Mouse (Mus musculus): ENCODE results near the gene Tmem200a.
"Not testable (repeated sequence)": the region's sequence is repeated elsewhere in the genome, so short reads cannot be mapped to it uniquely, and the experiment has no call there.

Gene Tmem200a

DNA sequence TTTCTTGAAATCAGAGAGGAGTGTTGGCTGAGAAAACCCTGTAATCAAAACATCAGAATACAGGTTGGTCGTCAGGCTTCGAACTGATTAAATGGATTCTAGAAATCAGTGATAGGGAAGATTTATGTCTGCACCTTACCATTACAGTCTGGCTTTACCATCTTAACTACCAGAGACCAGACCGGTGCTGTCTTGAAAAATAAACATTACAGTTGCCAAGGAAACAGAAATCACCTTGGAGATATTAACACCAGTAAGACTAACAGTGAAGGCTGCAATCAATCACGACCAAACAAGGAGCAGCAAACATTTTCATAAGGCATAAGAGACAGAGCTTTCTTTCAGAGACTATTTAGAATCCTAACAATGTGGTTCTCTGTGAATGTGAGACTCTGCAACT lies 116.0 kb downstream of the Tmem200a start:
- DNase-seq (ENCODE audit: low spot score) = no peak

DNA sequence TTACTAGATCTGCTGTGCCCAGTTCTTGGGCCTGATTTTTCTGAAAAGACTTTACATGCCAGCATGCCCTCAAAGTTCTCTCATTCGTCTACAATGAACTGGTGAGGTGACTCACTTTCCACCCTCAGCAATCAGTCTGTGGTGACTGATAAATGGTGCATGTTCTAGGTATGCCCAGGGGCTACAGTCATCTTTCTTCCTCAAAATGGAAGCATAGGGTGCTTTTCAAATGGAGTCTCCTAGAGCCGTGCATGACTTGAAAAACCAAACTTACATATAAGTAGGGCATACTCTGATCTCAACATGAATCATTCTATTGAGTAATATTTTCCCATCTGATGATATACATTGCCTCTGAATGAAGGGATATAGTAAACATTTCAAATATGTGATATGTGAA lies 117.8 kb downstream of the Tmem200a start:
- DNase-seq (ENCODE audit: low spot score) = no peak

DNA sequence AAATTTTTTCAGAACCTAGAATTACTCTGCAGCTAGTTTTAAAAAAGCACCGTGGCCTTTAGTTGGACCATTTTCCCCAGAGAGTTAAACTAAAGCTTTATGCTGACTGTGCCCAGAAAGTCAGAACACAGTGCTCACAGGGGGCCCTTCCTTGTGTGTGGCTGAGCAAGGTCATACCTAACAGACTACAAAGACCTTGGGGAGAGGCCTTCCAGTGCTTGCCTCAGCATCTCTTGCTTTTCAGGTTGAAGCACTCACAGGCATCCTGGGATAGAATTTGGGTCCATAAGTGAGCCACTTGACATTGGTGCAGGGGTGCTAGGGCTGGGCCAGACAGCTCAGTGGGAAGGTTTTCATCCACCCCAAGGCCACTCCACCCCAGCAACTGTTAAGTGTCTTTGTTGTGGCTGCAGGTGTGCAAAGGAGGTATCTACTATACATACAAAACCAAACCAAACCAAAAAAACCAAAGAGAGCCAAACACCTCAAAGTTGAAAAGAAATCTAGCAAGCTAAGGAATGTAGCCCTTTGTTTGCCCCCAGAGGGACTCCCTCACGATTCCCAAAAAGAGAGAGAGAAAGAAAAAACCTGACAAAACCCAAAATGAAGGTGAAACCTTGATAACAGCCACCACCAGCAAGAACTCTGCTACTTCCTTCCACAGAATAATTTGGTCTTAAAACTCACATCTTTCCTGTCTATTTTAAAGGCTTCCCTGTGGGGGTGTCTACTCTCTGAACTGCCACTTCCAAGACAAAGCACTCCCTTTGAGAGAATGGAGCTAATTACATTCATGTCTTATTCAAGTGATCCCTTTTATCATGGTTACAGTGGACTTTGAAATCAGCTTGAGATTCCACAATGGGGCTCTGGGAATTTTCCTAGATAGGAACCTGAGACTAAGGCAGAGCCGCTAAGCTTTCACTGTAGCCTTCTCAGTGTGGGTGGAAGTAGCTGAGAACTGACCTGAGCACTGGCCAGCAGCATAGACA lies 119.8 kb downstream of the Tmem200a start:
- DNase-seq (ENCODE audit: low spot score) = no peak

DNA sequence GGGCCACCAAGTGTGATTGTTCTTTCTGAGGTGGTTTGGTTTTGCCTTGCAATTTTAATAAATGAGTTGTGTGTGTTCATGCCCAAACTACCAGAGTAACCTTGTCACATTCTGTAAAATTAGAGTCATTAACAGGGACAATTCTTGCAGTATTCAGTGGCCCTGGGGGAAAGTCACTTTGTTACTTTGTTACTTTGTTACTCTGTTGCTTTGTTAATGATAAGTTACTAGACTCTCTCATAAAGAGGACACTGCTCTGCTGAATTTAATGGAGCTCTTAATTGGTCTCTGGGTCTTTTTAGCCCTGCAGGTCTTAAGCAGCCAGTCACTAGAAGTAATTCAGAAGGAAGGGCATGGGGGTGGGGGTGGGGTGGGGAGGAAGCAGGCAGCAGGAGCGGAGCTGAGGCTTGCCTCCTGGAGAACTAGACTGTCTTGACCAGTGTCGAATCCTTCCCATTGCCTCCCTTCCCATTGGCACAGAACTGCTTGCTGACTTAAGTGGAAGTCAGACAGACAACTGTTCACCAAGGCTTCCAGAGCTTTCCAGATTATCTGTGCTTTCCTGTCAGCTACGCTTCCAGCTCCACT lies 124.1 kb downstream of the Tmem200a start:
- DNase-seq (ENCODE audit: low spot score) = no peak

DNA sequence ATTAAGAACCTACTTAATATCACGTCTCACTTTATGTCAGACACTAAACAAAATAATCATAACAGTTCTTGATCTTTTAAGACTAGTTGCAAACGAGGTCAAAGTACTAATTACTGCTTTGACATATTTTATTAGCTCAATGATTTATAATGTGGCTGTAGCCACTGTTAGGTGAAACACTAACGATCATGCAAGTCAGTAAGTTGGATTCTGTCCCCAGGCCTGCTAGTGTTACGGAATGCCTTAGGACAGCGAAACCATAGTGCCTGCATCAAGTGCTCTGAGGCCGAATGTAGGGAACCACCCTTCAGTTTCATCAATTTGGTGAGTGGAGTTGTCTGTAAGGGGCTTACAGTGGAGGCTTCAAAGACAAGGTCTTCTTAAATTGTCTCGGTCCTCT lies 126.0 kb downstream of the Tmem200a start:
- no peak for DNase-seq (ENCODE audit: low spot score)

- no peak for DNase-seq (ENCODE audit: low spot score)
These were observed 126.7 kb downstream of the Tmem200a start for GRCm38 (mm10) chr10:25952150-25952549.

DNA sequence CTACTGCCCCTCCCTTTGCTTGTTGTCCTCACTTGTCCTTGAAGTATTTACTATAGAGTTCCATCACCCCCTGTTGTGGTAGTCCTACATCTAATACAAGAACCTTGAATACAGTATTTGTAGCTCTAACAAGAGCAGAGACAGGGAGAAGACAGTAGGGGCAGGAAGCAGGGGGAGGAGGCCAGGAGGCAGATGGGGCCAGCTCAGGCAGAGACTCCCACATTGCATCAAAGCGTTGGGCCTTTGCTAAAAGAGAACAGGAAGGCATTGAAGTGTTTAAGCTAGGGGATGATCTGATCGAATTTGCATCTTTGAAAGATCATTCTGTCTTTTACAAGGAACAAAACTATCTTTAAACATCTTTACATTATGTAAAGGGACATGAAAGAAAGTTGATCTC lies 133.0 kb downstream of the Tmem200a start:
- DNase-seq (ENCODE audit: low spot score) = no peak

DNA sequence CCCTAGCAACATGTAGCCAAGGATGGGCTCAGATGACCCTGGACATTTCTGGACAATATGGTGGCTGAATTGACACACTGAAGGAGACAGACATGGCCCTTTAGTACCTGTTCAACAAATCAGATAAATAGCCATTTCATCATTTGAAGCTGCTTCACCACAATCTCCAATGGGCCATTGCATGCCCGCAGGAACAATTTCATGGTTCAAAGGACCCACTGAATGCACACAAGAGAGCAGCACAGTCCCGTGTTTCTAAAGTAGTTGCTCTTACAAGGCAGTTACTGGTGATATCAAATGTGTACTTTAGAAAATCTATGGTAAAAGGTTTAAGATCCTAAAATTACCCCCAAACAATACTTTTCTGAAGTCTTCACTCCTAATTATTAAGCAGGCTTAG lies 134.2 kb downstream of the Tmem200a start:
- DNase-seq (ENCODE audit: low spot score) = no peak

GRCm38 (mm10) chr10:25931796-25932195 lies 147.1 kb downstream of the Tmem200a start:
- DNase-seq (ENCODE audit: low spot score) = no peak

GRCm38 (mm10) chr10:25929401-25930150 lies 149.3 kb downstream of the Tmem200a start:
- no peak for DNase-seq (ENCODE audit: low spot score)

DNA sequence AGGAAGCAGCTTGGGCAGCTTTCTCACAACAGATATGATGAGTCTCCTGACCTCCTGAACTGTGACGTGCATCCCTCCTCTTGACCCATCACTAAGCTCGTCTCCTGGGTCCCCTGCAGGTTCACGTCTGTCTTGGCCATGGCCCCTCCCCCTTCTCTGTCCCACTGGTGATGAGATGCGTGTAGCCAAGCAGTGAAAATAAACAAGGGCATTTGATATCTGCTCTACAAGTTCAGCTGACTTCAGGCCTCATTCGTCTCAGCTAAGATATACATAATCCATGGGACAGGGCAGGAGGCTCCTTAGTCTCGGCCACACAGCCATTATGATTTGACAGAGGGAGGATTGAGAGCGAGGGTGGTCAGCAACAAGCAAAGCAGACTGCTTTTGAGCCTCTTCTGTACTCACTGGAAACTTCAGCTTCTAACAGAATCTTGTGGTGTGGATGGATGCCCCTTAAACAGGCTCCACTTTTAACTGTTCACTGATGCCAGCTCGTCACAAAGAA lies 149.9 kb downstream of the Tmem200a start:
- no peak for DNase-seq (ENCODE audit: low spot score)

- DNase-seq (ENCODE audit: low spot score) = no peak
These were observed 150.4 kb downstream of the Tmem200a start for GRCm38 (mm10) chr10:25928448-25928786.

- no peak for DNase-seq (ENCODE audit: low spot score)
These were observed 151.1 kb downstream of the Tmem200a start for GRCm38 (mm10) chr10:25927553-25928447.

DNA sequence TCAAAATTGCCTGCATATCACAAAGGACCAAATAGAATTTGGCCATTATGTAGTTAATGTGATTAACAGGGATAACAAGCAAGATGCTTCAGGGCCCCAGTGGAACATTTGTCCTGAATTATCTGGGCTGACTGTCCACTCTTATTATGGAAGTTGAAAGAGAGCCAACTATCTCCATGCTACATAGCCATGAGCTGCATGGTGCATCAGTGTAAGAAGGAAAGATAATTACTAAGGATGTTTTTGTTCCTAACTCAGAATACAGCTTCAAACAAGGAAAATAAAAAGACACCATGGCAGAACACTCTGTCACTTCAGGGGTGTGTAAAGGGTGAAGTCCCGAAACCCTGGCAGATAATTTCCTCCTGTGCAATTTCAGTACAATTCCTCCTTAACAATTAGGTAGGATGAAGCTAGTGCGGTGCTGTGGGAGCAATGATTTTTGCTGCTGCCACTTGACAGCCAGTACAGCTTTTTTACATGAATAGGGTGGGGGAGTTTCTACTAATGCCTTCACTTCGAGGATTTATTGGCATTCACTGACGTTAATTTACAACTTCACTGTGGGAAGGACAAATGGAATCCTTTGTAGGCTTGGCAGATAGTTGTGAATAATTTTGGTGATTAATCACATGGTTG lies 158.1 kb downstream of the Tmem200a start:
- DNase-seq (ENCODE audit: low spot score) = no peak

DNA sequence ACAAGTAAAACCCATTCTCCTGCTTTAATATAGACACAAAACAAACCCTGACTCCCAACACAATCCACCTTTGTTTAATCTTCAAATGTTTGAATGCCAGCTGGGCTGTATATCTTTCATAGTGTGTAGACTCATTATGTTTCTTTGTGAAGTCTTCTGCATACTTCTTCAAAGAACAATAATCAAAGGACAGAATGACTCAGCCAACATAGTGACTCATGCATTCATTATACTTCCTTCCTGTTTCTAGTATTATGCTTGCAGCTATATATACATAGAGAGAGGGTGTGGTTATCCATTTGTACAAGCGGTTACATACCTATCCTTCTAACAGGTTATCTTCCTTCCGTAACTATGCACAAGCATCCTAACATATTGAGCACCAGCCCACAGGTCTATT lies 160.7 kb downstream of the Tmem200a start:
- no peak for DNase-seq (ENCODE audit: low spot score)

DNA sequence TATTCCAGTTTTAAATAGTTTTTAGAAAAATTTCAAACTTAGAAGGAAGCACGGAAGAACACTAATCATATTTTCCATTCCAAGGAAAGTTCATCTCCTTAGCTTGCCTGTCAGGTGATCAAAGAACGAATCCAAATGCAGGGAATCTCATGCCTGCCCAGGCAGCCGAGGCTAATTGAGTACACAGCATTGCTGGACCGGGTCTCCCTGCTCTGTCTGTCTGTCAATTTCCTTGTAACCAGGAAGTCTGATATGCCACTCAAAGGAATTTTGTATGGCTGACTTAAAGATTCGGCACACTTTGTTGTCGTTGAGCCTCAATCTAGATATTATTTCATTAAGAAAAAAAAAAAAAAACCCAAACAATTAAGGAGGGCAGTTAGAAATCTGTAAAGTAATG lies 168.6 kb downstream of the Tmem200a start:
- DNase-seq (ENCODE audit: low spot score) = no peak

DNA sequence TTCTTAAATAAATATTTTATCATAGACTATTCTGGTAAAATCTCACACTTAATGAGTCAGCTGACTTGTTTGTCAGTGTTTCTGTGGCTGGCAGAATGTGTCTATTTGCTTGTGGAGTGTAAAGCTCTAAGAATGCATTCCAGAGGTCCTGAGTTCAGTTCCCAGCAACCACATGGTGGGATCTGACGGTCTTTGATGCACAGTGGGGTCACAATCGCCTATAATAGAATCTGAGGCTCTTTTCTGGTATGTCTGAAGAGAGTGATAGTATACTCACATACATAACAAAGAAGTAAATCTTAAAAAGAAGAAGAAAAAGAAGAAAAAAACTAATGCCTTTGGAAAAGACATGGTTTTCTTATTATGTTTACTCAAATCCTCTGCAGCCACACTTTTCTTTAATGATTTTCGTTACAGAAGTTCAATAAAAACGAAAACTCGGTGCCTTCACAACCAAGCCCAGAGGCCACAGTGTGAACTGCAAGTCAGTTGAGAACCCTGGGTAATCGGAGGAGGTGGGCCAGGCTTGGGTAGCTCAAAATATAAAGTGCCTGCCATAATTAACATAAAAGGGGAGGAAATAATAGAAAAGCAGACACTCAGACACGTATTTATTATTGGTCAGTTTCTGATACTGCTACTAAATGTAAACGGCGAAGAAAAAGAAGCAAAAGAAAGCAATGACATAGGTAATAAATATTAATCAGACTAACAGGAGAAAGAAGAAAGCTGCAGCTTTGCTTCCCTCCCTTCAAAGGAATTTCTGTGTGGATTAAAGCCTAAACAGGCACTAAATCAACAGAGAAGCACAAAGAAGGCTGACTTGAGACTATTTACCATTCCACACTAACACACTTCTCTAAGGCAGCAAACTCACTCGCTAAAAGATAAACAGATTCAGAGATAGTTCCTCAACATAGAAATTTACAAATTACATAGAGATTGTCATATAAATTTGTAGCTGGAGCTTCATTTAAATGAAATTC lies 170.5 kb downstream of the Tmem200a start:
- no peak for DNase-seq (ENCODE audit: low spot score)

GRCm38 (mm10) chr10:25894126-25894525 lies 184.7 kb downstream of the Tmem200a start:
- DNase-seq (ENCODE audit: low spot score) = not testable (repeated sequence)

GRCm38 (mm10) chr10:25887225-25887624 lies 191.6 kb downstream of the Tmem200a start:
- DNase-seq (ENCODE audit: low spot score) = no peak

- DNase-seq (ENCODE audit: low spot score) = no peak
These were observed 194.3 kb downstream of the Tmem200a start for GRCm38 (mm10) chr10:25884512-25884911.
